Mouse (Mus musculus) heart, postnatal 0 days (tissue): Measurements from ENCODE around the gene Nmnat2. TPM values are rescaled to one million over a fixed set of nuclear protein-coding genes. Genes with fewer than 3 reads are reported as not detected.
A peak's percentile ranks its signal among the peaks of the same experiment; 100 is the strongest.

Experiments
- ATAC-seq: fragments of 200-750 bp; cut with Nextera tagmentation; 2 replicates; pipeline ENCODE4 v1.8.0; 2017; ENCODE audit warnings: low read depth, moderate number of reproducible peaks, moderate library complexity; ENCODE audit not compliant: insufficient read depth
- DNase-seq: peaks from one replicate; pipeline ENCODE4 v3.0.0-alpha.2; 2016; ENCODE audit warnings: low spot score
- H3K27ac ChIP-seq: fragments of 300-500 bp; sonication (generic); 2 replicates; pipeline ENCODE4 v1.5.1; 2014; ENCODE audit warnings: low read depth, mild to moderate bottlenecking
- H3K27me3 ChIP-seq: fragments of 300-500 bp; sonication (generic); 2 replicates; pipeline ENCODE4 v1.6.1; 2014; ENCODE audit warnings: low read length, mixed read lengths; ENCODE audit not compliant: control insufficient read depth, insufficient read depth
- H3K36me3 ChIP-seq: fragments of 300-500 bp; sonication (generic); replicated peaks from 2 replicates; pipeline ENCODE4 v1.6.1; 2014; ENCODE audit warnings: low read length, mixed read lengths; ENCODE audit not compliant: control insufficient read depth, insufficient read depth
- H3K4me1 ChIP-seq: fragments of 300-500 bp; sonication (generic); 2 replicates; pipeline ENCODE4 v1.6.1; 2014; ENCODE audit warnings: antibody characterized with exemption; ENCODE audit not compliant: control insufficient read depth, insufficient read depth
- H3K4me2 ChIP-seq: fragments of 300-500 bp; sonication (generic); 2 replicates; pipeline ENCODE4 v1.6.1; 2014; ENCODE audit warnings: low read depth, mild to moderate bottlenecking, low read length, moderate library complexity
- H3K4me3 ChIP-seq: fragments of 300-500 bp; sonication (generic); 2 replicates; pipeline ENCODE4 v1.5.1; 2014; ENCODE audit warnings: low read depth, low read length
- H3K9ac ChIP-seq: fragments of 300-500 bp; sonication (generic); replicated peaks from 2 replicates; pipeline ENCODE4 v1.6.1; 2014; ENCODE audit warnings: low read depth, low read length, mixed read lengths
- H3K9me3 ChIP-seq: fragments of 300-500 bp; sonication (generic); replicated peaks from 2 replicates; pipeline ENCODE4 v1.6.1; 2016; ENCODE audit warnings: low read length; ENCODE audit not compliant: control insufficient read depth
- CTCF ChIP-seq: IDR thresholded peaks from 2 replicates; pipeline ENCODE4 v1.5.1; 2016; ENCODE audit warnings: antibody characterized with exemption, control low read depth, low read depth
- EP300 ChIP-seq: IDR thresholded peaks from 2 replicates; pipeline ENCODE4 v1.6.1; 2016; ENCODE audit warnings: antibody characterized with exemption, low read depth
- WGBS: fragments of 180-500 bp; shearing (Covaris S2); extraction: QIAGEN DNeasy Blood & Tissue Kit; methylation state at CpG from one replicate; pipeline ENCODE4 v1.1.7; 2014; 5-methylcytosine and 5-hydroxymethylcytosine counted together
- polyA plus RNA-seq: library from polyadenylated mRNA; unstranded; fragments of >200 nt; fragmentation: Nextera tagmentation; extraction: Ambion mirVana; gene quantifications from 2 replicates; pipeline ENCODE4 v1.2.1, GENCODE M21; 2015
- total RNA-seq: library from RNA; depleted of rRNA; stranded (reverse); fragments of >200 nt; gene quantifications from 2 replicates; pipeline ENCODE4 v1.2.3, GENCODE M21; 2014; ENCODE audit warnings: low replicate concordance

The Nmnat2 gene
- total and polyA plus RNA-seq, 2 experiments from 2014 or later: 0.57 to 0.69 TPM

- Histone ChIP-seq H3K36me3 (no peaks in the 10 kb centered on the region), H3K9me3 (no peaks in the 10 kb centered on the region), H3K4me3 (no peak overlapping the region), H3K4me1 (peaks cover 35% of the 10 kb centered on the region), H3K9ac (0 out of 2 replicates have a peak overlapping the region, but pooled peaks have one; percentile 34), H3K4me2 (no peak overlapping the region), H3K27me3 (no peaks in the 10 kb centered on the region), H3K27ac (peak overlapping the region; percentile 80)
- TF ChIP-seq EP300 (no peak), CTCF (no peak)
- DNase-seq (peak; percentile 82), ATAC-seq (peak; percentile 39)
- 22% methylated on average over 9 of the region's 9 CpGs for WGBS
Observed at GRCm38 (mm10) chr1:153133865-153134781, 179.3 kb downstream of the Nmnat2 start.

DNA sequence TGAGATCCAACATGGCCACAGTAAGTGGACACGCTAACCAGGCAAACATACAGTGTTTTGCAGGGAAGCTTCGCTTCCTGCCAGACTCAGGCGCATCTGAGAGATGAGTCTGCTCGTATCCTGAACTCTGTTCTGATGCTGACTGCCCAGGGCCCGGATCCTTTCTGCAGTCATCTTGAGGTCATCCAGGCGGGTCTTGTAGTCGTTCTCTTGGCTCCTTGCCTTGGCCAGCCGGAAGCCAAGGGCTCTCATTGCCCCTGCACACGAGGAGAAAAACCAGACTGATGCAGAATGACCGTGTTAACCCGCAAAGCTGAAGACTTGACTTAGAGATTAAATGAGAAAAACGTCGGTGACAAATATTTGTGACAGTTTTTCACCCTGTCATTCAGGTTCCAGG is 181.9 kb downstream of the Nmnat2 start:
- no peak overlapping the region for H3K9ac ChIP-seq
- ATAC-seq (no peak), DNase-seq (no peak)
- 53% methylated on average over 13 of the region's 13 CpGs for WGBS
- no peak overlapping the region for H3K4me2 ChIP-seq
- H3K27ac ChIP-seq: no peak overlapping the region; the same call in 1 of the 2 replicates
- peaks cover 25% of the 10 kb centered on the region for H3K4me1 ChIP-seq
- H3K27me3 ChIP-seq: no peaks in the 10 kb centered on the region
- H3K9me3 ChIP-seq: no peaks in the 10 kb centered on the region
- TF ChIP-seq CTCF (no peak), EP300 (no peak)
- no peaks in the 10 kb centered on the region for H3K36me3 ChIP-seq
- H3K4me3 ChIP-seq: no peak overlapping the region

- DNase-seq (no peak), ATAC-seq (no peak)
- TF ChIP-seq CTCF: no peak
- TF ChIP-seq EP300: no peak
- Histone ChIP-seq H3K9me3 (no peaks in the 10 kb centered on the region), H3K4me3 (no peak overlapping the region), H3K4me1 (peaks cover 24% of the 10 kb centered on the region), H3K36me3 (no peaks in the 10 kb centered on the region), H3K27me3 (no peaks in the 10 kb centered on the region), H3K27ac (no peak overlapping the region), H3K4me2 (no peak overlapping the region), H3K9ac (no peak overlapping the region)
- 81% methylated on average over 5 of the region's 5 CpGs for WGBS
Observed at GRCm38 (mm10) chr1:153138486-153138885, 183.7 kb downstream of the Nmnat2 start.

DNA sequence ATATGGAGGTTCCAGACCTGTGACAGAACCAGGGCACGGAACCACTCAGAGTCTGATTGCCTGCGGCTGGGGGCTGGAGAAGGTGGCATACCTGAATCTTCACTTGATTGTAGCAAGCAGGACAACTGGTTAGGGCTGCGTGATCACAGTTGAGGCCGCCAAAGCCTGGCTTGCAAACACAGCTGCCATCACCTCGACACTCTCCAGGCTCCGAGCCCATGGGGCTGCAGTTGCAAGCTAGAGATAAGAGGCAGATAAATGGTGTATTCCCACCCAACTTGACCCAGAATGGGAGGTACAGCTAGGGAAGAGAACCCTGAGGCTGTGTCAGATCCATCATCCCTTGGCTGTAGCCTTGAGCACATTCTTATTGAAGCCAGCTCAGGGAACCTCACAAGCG is 184.8 kb downstream of the Nmnat2 start:
- H3K27ac ChIP-seq: peak overlapping the region; percentile 21; the same call in 1 of the 2 replicates
- ATAC-seq: no peak
- H3K4me2 ChIP-seq: no peak overlapping the region
- peaks cover 24% of the 10 kb centered on the region for H3K4me1 ChIP-seq
- no peak overlapping the region for H3K9ac ChIP-seq
- H3K9me3 ChIP-seq: no peaks in the 10 kb centered on the region
- DNase-seq: no peak
- H3K36me3 ChIP-seq: no peaks in the 10 kb centered on the region
- H3K27me3 ChIP-seq: no peaks in the 10 kb centered on the region
- no peak for TF ChIP-seq CTCF
- TF ChIP-seq EP300: no peak
- H3K4me3 ChIP-seq: no peak overlapping the region
- WGBS: 32% methylated on average over 7 of the region's 7 CpGs

GRCm38 (mm10) chr1:153140265-153140664 is 185.5 kb downstream of the Nmnat2 start:
- ATAC-seq (no peak), DNase-seq (no peak)
- H3K9ac ChIP-seq: no peak overlapping the region
- no peaks in the 10 kb centered on the region for H3K9me3 ChIP-seq
- whole genome bisulfite sequencing: 80% methylated on average over 11 of the region's 11 CpGs
- no peak overlapping the region for H3K4me3 ChIP-seq
- no peaks in the 10 kb centered on the region for H3K27me3 ChIP-seq
- no peaks in the 10 kb centered on the region for H3K36me3 ChIP-seq
- peaks cover 21% of the 10 kb centered on the region for H3K4me1 ChIP-seq
- peak overlapping the region; percentile 21; the same call in 1 of the 2 replicates for H3K27ac ChIP-seq
- H3K4me2 ChIP-seq: no peak overlapping the region
- no peak for TF ChIP-seq CTCF
- no peak for TF ChIP-seq EP300
